Mouse (Mus musculus) cortical plate, adult 2 months (tissue): ENCODE data around the gene Opa3.

ENCODE experiments used
- CTCF ChIP-seq: fragments of 200-500 bp; IDR thresholded peaks from 2 replicates; pipeline ENCODE4 v1.5.1; 2011; ENCODE audit warnings: mild to moderate bottlenecking, control low read depth, low read length; ENCODE audit not compliant: insufficient read depth; ENCODE audit errors: extremely low read depth
- POLR2A ChIP-seq: fragments of 200-500 bp; IDR thresholded peaks from 2 replicates; pipeline ENCODE4 v1.6.1; 2011; ENCODE audit warnings: mild to moderate bottlenecking, low read length, control low read depth; ENCODE audit not compliant: insufficient read depth; ENCODE audit errors: extremely low read depth

GRCm38 (mm10) chr7:19303770-19304169, 75.6 kb downstream of the Opa3 start:
- TF ChIP-seq CTCF: peak; percentile 59
- TF ChIP-seq POLR2A: no peak
